Mouse (Mus musculus): ENCODE data around the gene Spdl1. TPM values are rescaled to one million over a fixed set of nuclear protein-coding genes. Genes with fewer than 3 reads are reported as not detected.

The Spdl1 gene
- 7.9 TPM for polyA plus RNA-seq (2015; fragmentation: Illumina TruSeq; extraction: RNeasy Lipid Tissue Mini Kit (QIAGEN cat#74804); ENCODE audit: insufficient read depth, low replicate concordance)

GRCm38 (mm10) chr11:34833318-34834086 lies at the start of gene Spdl1:
Gene Spdl1, minus strand, starts transcription at chr11:34833641.

GRCm38 (mm10) chr11:34783587-34784043 lies 49.8 kb downstream of the Spdl1 start, which contains the start of gene Dock2:
Gene Dock2, minus strand, starts transcription at chr11:34783892.

Other genes starting within 250 kb of the Spdl1 start
- 153 TPM for gene Dock2, start 49.7 kb downstream of the Spdl1 start, polyA plus RNA-seq (2015; fragmentation: Illumina TruSeq; extraction: RNeasy Lipid Tissue Mini Kit (QIAGEN cat#74804); ENCODE audit: insufficient read depth, low replicate concordance)

Data from spleen, adult 10 weeks (tissue).